Mouse (Mus musculus): ENCODE data around the gene Prss45.

GRCm38 (mm10) chr9:110790462-110790861 is 43.9 kb upstream of the Prss45 start:
- TF ChIP-seq USF1 (IDR thresholded peaks at IDR 0.05; ENCODE audit: low read depth, low read length) (no peak), RCOR1 (IDR thresholded peaks at IDR 0.05; ENCODE audit: low read depth, low read length) (no peak), CTCF (IDR thresholded peaks at IDR 0.05 in 2 of 3, conservative IDR thresholded peaks at IDR 0.05 in 1 of 3; ENCODE audit: control insufficient read depth in 1 of 3, insufficient read depth in 1 of 3, low read depth in 2 of 3, low read length in 3 of 3, poor library complexity in 1 of 3, severe bottlenecking in 1 of 3) (no peak), RAD21 (IDR thresholded peaks at IDR 0.05; ENCODE audit: low read depth, low read length) (no peak), EP300 (IDR thresholded peaks at IDR 0.05; ENCODE audit: low read depth in 1 of 2, low read length in 2 of 2) (no peak), ZC3H11A (IDR thresholded peaks at IDR 0.05; ENCODE audit: low read depth, low read length) (no peak), USF2 (IDR thresholded peaks at IDR 0.05; ENCODE audit: borderline replicate concordance in 1 of 2, insufficient read depth in 1 of 2, low read depth in 1 of 2, low read length in 2 of 2) (no peak), JUND (IDR thresholded peaks at IDR 0.05; ENCODE audit: low read depth, low read length) (no peak), POLR2A (IDR thresholded peaks at IDR 0.05; ENCODE audit: control insufficient read depth in 1 of 2, insufficient read depth in 1 of 2, low read depth in 1 of 2, low read length in 2 of 2, poor library complexity in 1 of 2) (no peak), GABPA (IDR thresholded peaks at IDR 0.05; ENCODE audit: low read depth, low read length) (no peak), BHLHE40 (IDR thresholded peaks at IDR 0.05; ENCODE audit: borderline replicate concordance, low read depth, low read length) (no peak)

Measured in MEL (cell line).